Mouse (Mus musculus): ENCODE measurements at regions not wholly inside any gene's neighbourhood (a gene's known extent, or its start where the extent isn't known, plus 50 kb on each side); places are given as distances from the start of the nearest gene placed in this dataset.

- no peak for DNase-seq (ENCODE audit: low spot score in 2 of 2)
Measured at GRCm38 (mm10) chr17:48786501-48786900, 145.7 kb upstream of the Lrfn2 start.

- DNase-seq (ENCODE audit: low spot score in 2 of 2) = no peak
Measured at GRCm38 (mm10) chr17:48789846-48790245, 142.3 kb upstream of the Lrfn2 start.

- DNase-seq (ENCODE audit: low spot score in 2 of 2) = no peak
Measured at GRCm38 (mm10) chr17:48790526-48790925, 141.7 kb upstream of the Lrfn2 start.

GRCm38 (mm10) chr17:48792954-48793353, 139.2 kb upstream of the Lrfn2 start:
- DNase-seq (ENCODE audit: low spot score in 2 of 2) = no peak

GRCm38 (mm10) chr17:48795773-48796172, 136.4 kb upstream of the Lrfn2 start:
- DNase-seq (ENCODE audit: low spot score in 2 of 2) = no peak

GRCm38 (mm10) chr17:48798196-48798595, 134.0 kb upstream of the Lrfn2 start:
- no peak for DNase-seq (ENCODE audit: low spot score in 2 of 2)

- DNase-seq (ENCODE audit: low spot score in 2 of 2) = no peak
Measured at GRCm38 (mm10) chr17:48802673-48803072, 129.5 kb upstream of the Lrfn2 start.

GRCm38 (mm10) chr17:48807905-48808304, 124.3 kb upstream of the Lrfn2 start:
- no peak for DNase-seq (ENCODE audit: low spot score in 2 of 2)

- no peak for DNase-seq (ENCODE audit: low spot score in 2 of 2)
Measured at GRCm38 (mm10) chr17:48814753-48815504, 117.2 kb upstream of the Lrfn2 start.

- no peak for DNase-seq (ENCODE audit: low spot score in 2 of 2)
Measured at GRCm38 (mm10) chr17:48816588-48817324, 115.4 kb upstream of the Lrfn2 start.

GRCm38 (mm10) chr17:48817551-48817950, 114.6 kb upstream of the Lrfn2 start:
- no peak for DNase-seq (ENCODE audit: low spot score in 2 of 2)

- no peak for DNase-seq (ENCODE audit: low spot score in 2 of 2)
Measured at GRCm38 (mm10) chr17:48819703-48820102, 112.5 kb upstream of the Lrfn2 start.

- DNase-seq (ENCODE audit: low spot score in 2 of 2) = no peak
Measured at GRCm38 (mm10) chr17:48822101-48822876, 109.9 kb upstream of the Lrfn2 start.

GRCm38 (mm10) chr17:48823921-48824320, 108.3 kb upstream of the Lrfn2 start:
- no peak for DNase-seq (ENCODE audit: low spot score in 2 of 2)

- DNase-seq (ENCODE audit: low spot score in 2 of 2) = no peak
Measured at GRCm38 (mm10) chr17:48825212-48825913, 106.8 kb upstream of the Lrfn2 start.

GRCm38 (mm10) chr17:48838297-48838979, 93.7 kb upstream of the Lrfn2 start:
- DNase-seq (ENCODE audit: low spot score in 2 of 2) = no peak

- no peak for DNase-seq (ENCODE audit: low spot score in 2 of 2)
Measured at GRCm38 (mm10) chr17:48847890-48848289, 84.3 kb upstream of the Lrfn2 start.

GRCm38 (mm10) chr17:48850910-48851309, 81.3 kb upstream of the Lrfn2 start:
- DNase-seq (ENCODE audit: low spot score in 2 of 2) = no peak

GRCm38 (mm10) chr17:48858891-48859290, 73.3 kb upstream of the Lrfn2 start:
- no peak for DNase-seq (ENCODE audit: low spot score in 2 of 2)

- DNase-seq (ENCODE audit: low spot score in 2 of 2) = no peak
Measured at GRCm38 (mm10) chr17:48870443-48870842, 61.7 kb upstream of the Lrfn2 start.

GRCm38 (mm10) chr17:48877505-48877904, 54.7 kb upstream of the Lrfn2 start:
- DNase-seq (ENCODE audit: low spot score in 2 of 2) = no peak

All from gastrocnemius, adult 8-10 months (tissue).